Mouse (Mus musculus): ENCODE measurements around the gene Afg1l.

GRCm38 (mm10) chr10:42384946-42385644 lies 93.3 kb downstream of the Afg1l start:
- TF ChIP-seq CTCF (IDR thresholded peaks at IDR 0.05; ENCODE audit: low read depth, low read length) (no peak), GATA1 (IDR thresholded peaks at IDR 0.05; ENCODE audit: borderline replicate concordance, low read length) (no peak)

Measured in G1E (cell line).